31 mouse cellular contexts compared by ENCODE assay signal in the genomic region with DNA sequence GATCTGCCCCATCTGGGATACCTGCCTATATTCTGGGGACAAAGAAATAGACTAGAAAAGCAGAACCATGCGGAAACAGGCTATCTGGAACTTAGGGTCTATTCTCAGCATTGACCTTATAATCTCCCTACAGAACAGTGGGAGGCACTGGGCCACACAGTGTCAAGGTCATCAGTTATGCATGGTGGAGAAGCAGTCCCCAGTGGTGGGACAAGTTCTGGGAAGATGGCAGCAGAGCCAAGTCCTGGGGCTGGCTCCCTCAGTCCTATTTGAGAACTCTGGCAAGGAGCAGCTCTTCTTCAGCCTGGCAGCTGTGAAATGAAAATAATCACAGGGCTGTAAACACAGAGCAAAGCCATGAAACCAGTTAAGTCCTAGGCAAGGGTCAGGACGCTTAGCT. TPM values are rescaled to one million over a fixed set of nuclear protein-coding genes. Genes with fewer than 3 reads are reported as not detected.
"Had no signal": no experiment of that assay in that cellular context is flagged by ENCODE, and none has a peak within 500 bp of the region (broad histone marks: within the 10 kb centered on the region; RNA-seq: fewer than 3 reads in every experiment).

No protein-coding gene starts in this region.

- DNase-seq: heart, postnatal 10 days; heart, postnatal 14 days; heart, postnatal 36 days; heart, postnatal 4 days; kidney, adult 11 months; kidney, adult 18-20 months; kidney, adult 2 months; kidney, adult 8-10 months; kidney, adult 9 months; kidney, postnatal 10 days; kidney, postnatal 14 days; kidney, postnatal 25 days; kidney, postnatal 36 days; kidney, postnatal 4 days; layer of hippocampus, adult 9-11 months; layer of hippocampus, postnatal 36 days had no signal

- H3K27me3 ChIP-seq: heart, embryonic 13.5 days; heart, embryonic 15.5 days; hindbrain, embryonic 12.5 days; hindbrain, embryonic 13.5 days; hindbrain, embryonic 15.5 days; intestine, embryonic 15.5 days; kidney, embryonic 15.5 days had no signal

- H3K27ac ChIP-seq: heart, embryonic 13.5 days; heart, embryonic 15.5 days; hindbrain, embryonic 10.5 days; hindbrain, embryonic 12.5 days; hindbrain, embryonic 13.5 days; hindbrain, embryonic 14.5 days; hindbrain, embryonic 15.5 days; hindbrain, postnatal 0 days; intestine, embryonic 15.5 days; kidney, embryonic 15.5 days; kidney, postnatal 0 days; layer of hippocampus, adult 2 months; left cerebral cortex, adult 2 months had no signal

- H3K4me1 ChIP-seq: hindbrain, embryonic 10.5 days; hindbrain, embryonic 12.5 days; hindbrain, embryonic 13.5 days; hindbrain, embryonic 15.5 days had no signal

- H3K9me3 ChIP-seq: heart, embryonic 12.5 days; heart, embryonic 13.5 days; heart, embryonic 15.5 days; hindbrain, embryonic 10.5 days; hindbrain, embryonic 12.5 days; hindbrain, embryonic 13.5 days; hindbrain, embryonic 15.5 days; intestine, embryonic 15.5 days; kidney, embryonic 15.5 days had no signal

- H3K36me3 ChIP-seq: heart, embryonic 12.5 days; heart, embryonic 13.5 days; heart, embryonic 15.5 days; hindbrain, embryonic 10.5 days; hindbrain, embryonic 12.5 days; hindbrain, embryonic 13.5 days; hindbrain, embryonic 15.5 days; intestine, embryonic 15.5 days; kidney, embryonic 15.5 days had no signal

- H3K9ac ChIP-seq: heart, embryonic 12.5 days; heart, embryonic 13.5 days; heart, embryonic 15.5 days; hindbrain, embryonic 12.5 days; hindbrain, embryonic 13.5 days; hindbrain, embryonic 14.5 days; hindbrain, embryonic 15.5 days; intestine, embryonic 15.5 days; kidney, embryonic 15.5 days had no signal

- H3K4me3 ChIP-seq: heart, embryonic 12.5 days; heart, embryonic 13.5 days; heart, embryonic 15.5 days; hindbrain, embryonic 10.5 days; hindbrain, embryonic 12.5 days; hindbrain, embryonic 13.5 days; hindbrain, embryonic 15.5 days; intestine, embryonic 15.5 days; kidney, embryonic 15.5 days; layer of hippocampus, adult 2 months; left cerebral cortex, adult 2 months had no signal

RNA-seq across cellular contexts. Expression of gene Ngf, which starts 54.0 kb away (rescaled TPM):
- total RNA-seq: hematopoietic stem cell, adult 5-6 weeks had no signal
